Mouse (Mus musculus) brain, adult 10 weeks (tissue): ENCODE results near the gene Uba1y. TPM values are rescaled to one million over a fixed set of nuclear protein-coding genes. Genes with fewer than 3 reads are reported as not detected.

ENCODE experiments used
- polyA plus RNA-seq: library from polyadenylated mRNA; stranded (reverse); fragments of 350-450 nt; fragmentation: Illumina TruSeq; extraction: RNeasy Lipid Tissue Mini Kit (QIAGEN cat#74804); gene quantifications from one replicate; pipeline ENCODE4 v1.2.3, GENCODE M21; 2015; ENCODE audit warnings: low read depth, low replicate concordance

Uba1y gene
- 0.58 TPM for polyA plus RNA-seq

GRCm38 (mm10) chrY:818396-818795 is at the start of gene Uba1y:
Gene Uba1y (plus strand): TSS chrY:818649.

GRCm38 (mm10) chrY:797309-797708 is 21.1 kb upstream of the Uba1y start, which contains the start of gene Zfy1:
Gene Zfy1 (minus strand): TSS chrY:797409.

Other genes with a start within 250 kb of the Uba1y start
- gene Zfy1, start 21.2 kb upstream of the Uba1y start, polyA plus RNA-seq = not detected
- gene Kdm5d, start 79.1 kb downstream of the Uba1y start, polyA plus RNA-seq = 14.0 TPM
- gene Eif2s3y, start 191.9 kb downstream of the Uba1y start, polyA plus RNA-seq = 77.2 TPM